Mouse (Mus musculus): ENCODE measurements at regions not wholly inside any gene's neighbourhood (a gene's known extent, or its start where the extent isn't known, plus 50 kb on each side); places are given as distances from the start of the nearest gene placed in this dataset.

GRCm38 (mm10) chr5:73887306-73887958 lies 180.8 kb downstream of the Usp46 start:
- TF ChIP-seq CTCF (IDR thresholded peaks at IDR 0.05; ENCODE audit: insufficient read depth, low read depth, low read length) (no peak), POLR2A (IDR thresholded peaks at IDR 0.05; ENCODE audit: insufficient read depth, low read depth, low read length) (no peak)

Data from olfactory bulb, adult 2 months (tissue).